Mouse (Mus musculus): ENCODE measurements around the gene Hemk1.
A peak's percentile ranks its signal among the peaks of the same experiment; 100 is the strongest.

The Hemk1 gene

DNA sequence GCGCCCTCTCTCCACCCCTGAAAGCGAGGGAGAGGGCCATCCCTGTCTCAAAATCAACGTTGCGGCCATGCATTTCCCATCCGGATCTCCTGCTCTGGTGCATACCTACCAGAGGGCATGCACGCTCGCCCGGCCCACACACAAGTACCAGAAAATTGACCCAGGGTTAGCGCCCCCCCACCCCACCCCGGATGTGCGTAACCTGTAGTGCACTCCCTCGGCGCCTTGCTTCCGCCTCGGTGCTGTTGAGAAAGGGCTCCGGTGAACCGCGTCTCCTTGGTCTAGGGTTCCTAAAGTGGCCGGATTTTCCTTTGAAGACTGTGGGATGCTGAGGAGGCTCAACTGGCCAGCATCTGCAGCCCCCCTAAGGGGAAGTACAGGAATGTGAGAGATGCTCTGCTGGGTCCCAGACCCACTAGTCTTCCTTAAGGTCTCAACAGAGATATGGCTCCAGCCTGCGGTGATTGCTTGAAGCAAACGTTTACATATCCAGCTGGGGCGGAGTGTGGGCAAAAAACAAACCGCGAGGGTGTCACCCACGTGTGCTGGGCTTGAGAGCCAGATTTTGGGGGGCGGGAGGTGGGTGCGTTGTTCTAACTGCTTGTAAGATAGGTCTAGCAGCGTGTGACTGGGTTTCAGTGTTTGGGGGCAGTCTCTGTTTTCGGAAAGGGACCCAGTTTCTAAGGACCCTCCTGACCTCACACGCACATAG is at the start of gene Hemk1:
TSS of gene Hemk1 (minus strand) at position 179 of the 712 bp plus-strand sequence.
- peak; percentile 71 for DNase-seq (ENCODE audit: extremely low read depth, insufficient read length, low spot score)

DNA sequence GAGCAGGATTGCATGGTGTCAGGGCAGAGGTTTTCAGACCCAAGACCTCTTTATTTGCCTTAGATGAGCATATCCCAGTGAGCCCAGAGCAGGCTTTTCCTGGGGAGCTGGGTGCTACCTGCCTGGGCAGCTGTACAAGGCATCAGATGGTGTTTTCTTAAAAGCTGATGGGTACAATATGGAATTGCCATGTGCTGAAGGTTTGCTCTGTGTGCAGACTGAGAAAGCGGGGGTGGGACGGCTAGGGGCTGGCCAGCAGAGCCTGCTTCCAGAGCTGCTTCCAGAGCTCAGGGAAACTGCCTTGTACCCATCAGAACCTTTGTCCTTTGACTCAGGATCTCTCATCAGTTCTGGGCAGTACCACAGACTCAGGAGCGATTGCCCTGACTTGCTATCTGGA is 49.6 kb upstream of the Hemk1 start:
- DNase-seq (ENCODE audit: extremely low read depth, insufficient read length, low spot score) = no peak

- DNase-seq (ENCODE audit: extremely low read depth, insufficient read length, low spot score) = no peak
Observed at GRCm38 (mm10) chr9:107386722-107387121, 48.6 kb upstream of the Hemk1 start.

DNA sequence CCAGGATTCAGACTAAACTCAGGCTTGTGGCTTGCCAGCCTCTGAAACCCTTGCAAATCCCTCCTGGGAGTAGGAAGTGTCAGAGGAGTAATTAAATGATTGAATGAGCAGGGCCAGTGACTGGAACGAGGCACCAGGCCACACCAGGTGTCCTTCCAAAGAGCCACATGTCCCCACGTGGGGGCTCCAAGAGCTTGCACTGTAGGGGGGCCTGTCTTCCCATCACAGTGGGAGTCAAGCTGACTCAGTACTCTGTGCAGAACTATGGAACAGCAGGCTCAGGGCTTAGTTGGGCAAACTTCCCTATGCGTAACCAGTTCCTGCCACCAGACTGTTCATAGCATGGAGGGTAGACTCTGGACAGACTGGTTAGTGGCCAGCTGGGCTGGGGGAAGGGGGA is 46.2 kb upstream of the Hemk1 start:
- no peak for DNase-seq (ENCODE audit: extremely low read depth, insufficient read length, low spot score)

- no peak for DNase-seq (ENCODE audit: extremely low read depth, insufficient read length, low spot score)
Observed at GRCm38 (mm10) chr9:107381723-107382122, 43.6 kb upstream of the Hemk1 start.

- no peak for DNase-seq (ENCODE audit: extremely low read depth, insufficient read length, low spot score)
Observed at GRCm38 (mm10) chr9:107377961-107378512, 39.9 kb upstream of the Hemk1 start.

- DNase-seq (ENCODE audit: extremely low read depth, insufficient read length, low spot score) = no peak
Observed at GRCm38 (mm10) chr9:107375451-107375850, 37.3 kb upstream of the Hemk1 start.

GRCm38 (mm10) chr9:107374623-107375022 is 36.5 kb upstream of the Hemk1 start:
- no peak for DNase-seq (ENCODE audit: extremely low read depth, insufficient read length, low spot score)

GRCm38 (mm10) chr9:107372441-107372840 is 34.3 kb upstream of the Hemk1 start:
- DNase-seq (ENCODE audit: extremely low read depth, insufficient read length, low spot score) = no peak

DNA sequence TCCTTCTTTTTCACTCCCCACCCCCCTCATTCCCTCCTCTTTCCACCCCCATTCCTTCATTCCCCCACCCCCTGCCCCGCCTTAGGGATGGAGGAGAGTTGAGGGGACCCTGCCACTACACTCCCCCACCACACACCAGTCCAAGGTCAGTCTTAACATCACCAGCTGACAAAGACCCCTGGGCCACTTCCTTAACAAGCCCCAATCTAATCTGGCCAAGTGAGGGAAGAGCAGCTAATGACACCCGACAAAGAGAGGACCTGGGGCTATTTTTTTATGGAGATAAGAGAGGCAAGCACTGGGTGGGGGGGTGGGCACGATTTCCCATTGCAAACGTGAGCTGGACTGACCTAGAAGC is 31.9 kb upstream of the Hemk1 start:
- no peak for DNase-seq (ENCODE audit: extremely low read depth, insufficient read length, low spot score)

- no peak for DNase-seq (ENCODE audit: extremely low read depth, insufficient read length, low spot score)
Observed at GRCm38 (mm10) chr9:107369270-107370105, 31.3 kb upstream of the Hemk1 start.

- no peak for DNase-seq (ENCODE audit: extremely low read depth, insufficient read length, low spot score)
Observed at GRCm38 (mm10) chr9:107368302-107368701, 30.2 kb upstream of the Hemk1 start.

- DNase-seq (ENCODE audit: extremely low read depth, insufficient read length, low spot score) = no peak
Observed at GRCm38 (mm10) chr9:107366644-107367043, 28.5 kb upstream of the Hemk1 start.

DNA sequence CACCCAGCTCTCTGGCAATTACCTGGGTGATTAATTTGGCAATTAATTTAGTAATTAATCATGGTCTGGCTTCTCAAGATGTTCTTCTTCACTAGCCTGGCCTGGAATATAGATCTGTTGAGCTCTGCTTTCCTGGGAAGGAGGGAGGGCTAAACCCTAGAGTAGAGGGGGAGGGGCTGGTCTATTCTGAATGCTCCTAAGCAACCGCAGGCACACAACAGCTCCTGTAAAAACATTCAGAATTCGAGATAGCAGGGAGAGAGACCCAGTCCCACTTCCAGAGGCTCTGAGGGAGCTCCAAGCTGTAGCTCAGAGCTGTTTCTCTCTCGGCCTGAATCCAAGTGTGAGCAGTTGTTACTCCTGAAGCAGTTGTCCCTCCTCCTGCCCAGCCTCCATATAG is 22.8 kb upstream of the Hemk1 start:
- DNase-seq (ENCODE audit: extremely low read depth, insufficient read length, low spot score) = no peak

DNA sequence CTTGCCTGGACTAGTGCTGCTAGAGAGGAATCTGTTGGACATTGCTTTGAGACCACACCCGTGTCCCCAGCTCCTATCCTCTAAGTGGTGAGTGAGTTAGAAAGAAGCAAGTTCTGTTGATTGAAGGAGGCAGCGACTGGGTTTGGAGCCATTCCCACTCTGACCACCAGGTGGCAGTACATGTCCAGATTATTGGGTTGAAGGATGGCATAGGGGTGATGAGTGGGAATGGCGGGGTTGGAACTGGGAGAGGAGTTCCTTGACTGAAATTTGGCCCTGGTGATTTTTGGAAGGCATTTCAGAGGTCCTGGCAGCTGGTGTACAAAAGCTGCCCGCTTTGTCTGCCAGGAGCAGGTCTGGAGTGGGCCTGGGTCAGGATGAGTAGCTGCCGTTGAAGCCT is 19.5 kb upstream of the Hemk1 start:
- DNase-seq (ENCODE audit: extremely low read depth, insufficient read length, low spot score) = no peak

DNA sequence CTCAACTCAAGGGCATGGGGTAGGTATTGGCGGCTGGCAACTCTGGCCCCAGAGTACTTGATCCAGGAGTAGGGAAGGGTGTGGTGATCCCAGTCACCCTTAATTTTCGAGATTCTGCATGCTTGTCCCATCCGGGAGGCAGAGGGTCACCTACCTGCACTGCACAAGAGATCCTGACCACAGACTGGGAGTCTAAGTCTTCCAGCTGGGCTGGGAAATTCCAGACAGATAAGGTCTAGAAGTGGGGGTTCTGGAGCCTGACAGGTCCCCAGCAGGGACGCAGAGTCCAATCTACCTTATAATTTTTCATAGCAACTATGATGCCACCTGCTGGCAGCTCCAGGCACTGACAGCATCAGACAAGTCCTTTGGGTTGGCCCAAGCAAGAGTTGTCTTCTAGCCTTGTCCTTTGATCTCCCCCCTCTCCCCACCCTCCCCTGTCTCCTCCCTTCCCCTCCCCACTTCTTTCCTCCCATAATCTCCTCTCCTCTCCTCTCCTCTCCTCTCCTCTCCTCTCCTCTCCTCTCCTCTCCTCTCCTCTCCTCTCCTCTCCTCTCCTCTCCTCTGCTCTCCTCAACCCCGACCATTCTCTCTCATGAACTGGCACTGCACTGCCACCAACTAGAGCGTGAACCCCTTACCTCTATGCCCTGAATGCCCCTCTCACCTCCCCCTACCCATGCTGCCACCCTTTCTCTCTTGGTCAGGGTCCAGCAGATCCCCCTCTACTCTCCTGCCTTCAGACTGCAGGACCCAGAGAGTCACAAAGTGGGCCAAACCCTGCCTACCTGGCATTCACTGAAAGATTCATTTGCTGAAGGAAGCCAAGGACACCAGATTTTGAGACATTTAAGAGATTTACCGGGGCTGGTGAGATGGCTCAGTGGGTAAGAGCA is 18.0 kb upstream of the Hemk1 start:
- no peak for DNase-seq (ENCODE audit: extremely low read depth, insufficient read length, low spot score)

DNA sequence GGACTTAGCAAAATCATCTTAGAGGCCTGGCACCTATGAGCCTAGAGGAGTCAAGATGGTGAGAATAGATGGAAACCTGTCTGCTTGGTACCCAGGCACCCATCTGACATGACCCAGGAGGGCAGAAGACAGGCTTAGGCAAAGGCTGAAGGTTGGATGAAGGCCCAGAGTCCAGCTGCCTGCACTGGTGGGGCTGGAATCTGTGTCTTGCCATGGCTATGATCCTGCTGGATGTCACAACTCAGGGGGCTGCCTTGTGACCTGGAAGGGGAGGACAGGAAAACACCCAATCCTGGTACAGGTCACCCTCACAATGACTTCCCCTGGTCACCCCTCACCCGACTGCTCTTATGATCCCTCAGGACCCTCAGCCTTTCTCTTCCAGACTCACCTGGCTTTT is 16.7 kb upstream of the Hemk1 start:
- DNase-seq (ENCODE audit: extremely low read depth, insufficient read length, low spot score) = no peak

GRCm38 (mm10) chr9:107349321-107349720 is 11.2 kb upstream of the Hemk1 start:
- DNase-seq (ENCODE audit: extremely low read depth, insufficient read length, low spot score) = no peak

DNA sequence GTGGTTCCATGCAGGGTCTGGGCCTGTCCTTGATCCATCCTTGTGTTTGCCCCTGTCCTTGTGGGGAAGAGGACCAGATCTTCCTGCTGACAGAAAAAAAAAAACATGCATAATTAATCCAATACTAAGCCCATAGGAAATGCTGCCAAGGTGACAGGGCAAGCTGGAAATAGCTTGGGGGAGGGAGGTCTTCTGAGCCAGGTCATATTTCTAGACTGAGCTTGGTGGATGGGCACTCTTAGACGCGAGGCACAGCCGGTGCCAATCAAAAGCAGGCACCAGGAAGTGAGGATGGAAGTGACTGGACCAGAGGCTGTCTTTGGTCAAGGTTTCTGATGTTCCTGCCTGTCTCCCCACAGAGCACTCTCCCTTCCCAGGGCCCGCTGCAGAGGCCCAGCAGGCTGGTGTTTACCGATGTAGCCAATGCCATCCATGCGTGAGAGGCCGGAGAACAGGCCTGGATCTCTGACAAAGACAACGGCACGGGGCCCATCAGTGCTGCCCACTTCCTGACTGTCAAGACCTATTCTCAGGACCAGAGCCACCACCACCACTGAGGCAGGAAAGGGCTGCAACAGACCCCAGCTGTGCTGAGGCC is 9.5 kb upstream of the Hemk1 start:
- DNase-seq (ENCODE audit: extremely low read depth, insufficient read length, low spot score) = no peak

DNA sequence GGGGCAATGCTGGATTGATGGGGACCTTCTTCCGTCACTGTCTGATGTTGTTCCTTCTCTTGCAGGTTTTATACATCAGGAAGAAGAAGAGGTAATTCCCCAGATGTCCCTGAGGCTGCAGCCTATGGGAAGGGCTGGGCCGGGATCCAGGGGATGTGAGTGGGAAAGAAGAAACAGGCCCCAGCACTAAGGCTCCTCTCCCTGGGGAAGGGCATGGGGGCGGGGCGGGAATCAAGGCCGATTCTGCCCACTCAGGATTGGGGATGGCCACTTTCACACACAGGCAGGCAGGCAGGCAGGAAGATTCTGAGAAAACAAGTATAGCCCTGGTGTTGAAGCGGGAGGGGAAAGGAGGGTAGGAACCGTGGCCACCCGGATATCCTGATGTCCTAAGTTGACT is 7.9 kb upstream of the Hemk1 start:
- no peak for DNase-seq (ENCODE audit: extremely low read depth, insufficient read length, low spot score)

All from 3134 (cell line).